Mouse (Mus musculus) neural tube, embryonic 14.5 days (tissue): Measurements from ENCODE around the gene Ggt1. TPM values are rescaled to one million over a fixed set of nuclear protein-coding genes. Genes with fewer than 3 reads are reported as not detected.

Experiments
- ATAC-seq: fragments of 200-750 bp; cut with Nextera tagmentation; 2 replicates; pipeline ENCODE4 v1.8.0; 2017; ENCODE audit warnings: low read depth, mild to moderate bottlenecking, moderate TSS enrichment, moderate library complexity
- H3K27ac ChIP-seq: fragments of 300-500 bp; sonication (generic); 2 replicates; pipeline ENCODE4 v1.5.1; 2014; ENCODE audit warnings: low read depth, mild to moderate bottlenecking, control low read depth, low read length, moderate library complexity, mixed read lengths
- H3K27me3 ChIP-seq: fragments of 300-500 bp; sonication (generic); 2 replicates; pipeline ENCODE4 v1.6.1; 2014; ENCODE audit warnings: low read length; ENCODE audit not compliant: control insufficient read depth, insufficient read depth
- H3K36me3 ChIP-seq: fragments of 300-500 bp; sonication (generic); 2 replicates; pipeline ENCODE4 v1.6.1; 2014; ENCODE audit warnings: low read length, mixed read lengths; ENCODE audit not compliant: control insufficient read depth, insufficient read depth
- H3K4me1 ChIP-seq: fragments of 300-500 bp; sonication (generic); 2 replicates; pipeline ENCODE4 v1.6.1; 2014; ENCODE audit warnings: low read length; ENCODE audit not compliant: control insufficient read depth, insufficient read depth
- H3K4me2 ChIP-seq: fragments of 300-500 bp; sonication (generic); 2 replicates; pipeline ENCODE4 v1.6.1; 2014; ENCODE audit warnings: mild to moderate bottlenecking, low read depth, low read length, control low read depth
- H3K4me3 ChIP-seq: fragments of 300-500 bp; sonication (generic); 2 replicates; pipeline ENCODE4 v1.5.1; 2014; ENCODE audit warnings: low read depth, low read length, control low read depth, mixed read lengths
- H3K9ac ChIP-seq: fragments of 300-500 bp; sonication (generic); replicated peaks from 2 replicates; pipeline ENCODE4 v1.6.1; 2014; ENCODE audit warnings: low read depth, mild to moderate bottlenecking, control low read depth, low read length, mixed read lengths
- H3K9me3 ChIP-seq: fragments of 300-500 bp; sonication (generic); 2 replicates; pipeline ENCODE4 v1.6.1; 2016; ENCODE audit warnings: low read length; ENCODE audit not compliant: control insufficient read depth
- WGBS: fragments of 180-500 bp; shearing (Covaris S2); extraction: QIAGEN DNeasy Blood & Tissue Kit; methylation state at CpG from one replicate; pipeline ENCODE4 v1.1.7; 2014; 5-methylcytosine and 5-hydroxymethylcytosine counted together
- polyA plus RNA-seq: library from polyadenylated mRNA; unstranded; fragments of >200 nt; fragmentation: Nextera tagmentation; extraction: Ambion mirVana; gene quantifications from 2 replicates; pipeline ENCODE4 v1.2.1, GENCODE M21; 2014

Gene Ggt1
- polyA plus RNA-seq, result 0.85 and 1.5 TPM in 2 replicates

GRCm38 (mm10) chr10:75561071-75561654 is at the start of gene Ggt1:
TSS of gene Ggt1 (plus strand) at chr10:75561604.
- 57% methylated on average over 10 of the region's 10 CpGs for WGBS
- no peak for ATAC-seq

GRCm38 (mm10) chr10:75511897-75512296 is 49.5 kb upstream of the Ggt1 start:
- Histone ChIP-seq H3K4me2 (no peak overlapping the region), H3K4me3 (no peak overlapping the region), H3K27me3 (no peaks in the 10 kb centered on the region), H3K27ac (no peak overlapping the region), H3K9ac (no peak overlapping the region), H3K9me3 (no peaks in the 10 kb centered on the region), H3K4me1 (peaks cover 6% of the 10 kb centered on the region), H3K36me3 (peaks cover 39% of the 10 kb centered on the region)
- WGBS, result 96% methylated on average over 7 of the region's 7 CpGs
- no peak for ATAC-seq

More at GRCm38 (mm10) chr10:75561071-75561654, at the start of gene Ggt1:
- H3K4me1 ChIP-seq, result peaks cover 22% of the 10 kb centered on the region
- H3K36me3 ChIP-seq, result no peaks in the 10 kb centered on the region; the same call in 1 of the 2 replicates
- H3K9me3 ChIP-seq, result no peaks in the 10 kb centered on the region
- H3K4me3 ChIP-seq, result peak within 1 kb of the TSS; percentile 68
- peak within 1 kb of the TSS; percentile 90 for H3K4me2 ChIP-seq
- H3K9ac ChIP-seq, result peak within 1 kb of the TSS; percentile 93
- H3K27me3 ChIP-seq, result no peaks in the 10 kb centered on the region
- peak within 1 kb of the TSS; percentile 96 for H3K27ac ChIP-seq

GRCm38 (mm10) chr10:75512796-75513195 is 48.6 kb upstream of the Ggt1 start:
- ATAC-seq, result no peak
- Histone ChIP-seq H3K4me3 (no peak overlapping the region), H3K9me3 (no peaks in the 10 kb centered on the region), H3K36me3 (peaks cover 30% of the 10 kb centered on the region), H3K4me1 (peaks cover 6% of the 10 kb centered on the region), H3K4me2 (no peak overlapping the region), H3K9ac (no peak overlapping the region), H3K27me3 (no peaks in the 10 kb centered on the region), H3K27ac (no peak overlapping the region)
- 96% methylated on average over 7 of the region's 7 CpGs for WGBS

- no peak overlapping the region for H3K27ac ChIP-seq
- H3K4me3 ChIP-seq, result no peak overlapping the region
- H3K4me1 ChIP-seq, result peaks cover 7% of the 10 kb centered on the region
- WGBS, result 92% methylated on average over 8 of the region's 8 CpGs
- H3K4me2 ChIP-seq, result no peak overlapping the region
- no peaks in the 10 kb centered on the region for H3K9me3 ChIP-seq
- no peaks in the 10 kb centered on the region; the same call in 1 of the 2 replicates for H3K27me3 ChIP-seq
- peaks cover 23% of the 10 kb centered on the region for H3K36me3 ChIP-seq
- H3K9ac ChIP-seq, result no peak overlapping the region
- ATAC-seq, result no peak
These were observed 47.9 kb upstream of the Ggt1 start for GRCm38 (mm10) chr10:75513306-75514067.

- peaks cover 16% of the 10 kb centered on the region for H3K4me1 ChIP-seq
- no peak for ATAC-seq
- H3K36me3 ChIP-seq, result peaks cover 17% of the 10 kb centered on the region
- no peak overlapping the region for H3K4me2 ChIP-seq
- no peak overlapping the region for H3K4me3 ChIP-seq
- no peaks in the 10 kb centered on the region for H3K9me3 ChIP-seq
- H3K27ac ChIP-seq, result no peak overlapping the region
- no peak overlapping the region for H3K9ac ChIP-seq
- WGBS, result 79% methylated on average over 7 of the region's 7 CpGs
- H3K27me3 ChIP-seq, result no peaks in the 10 kb centered on the region; the same call in 1 of the 2 replicates
These were observed 47.0 kb upstream of the Ggt1 start for GRCm38 (mm10) chr10:75514361-75514760.

- peaks cover 9% of the 10 kb centered on the region for H3K36me3 ChIP-seq
- no peak for ATAC-seq
- WGBS, result 85% methylated on average over 4 of the region's 4 CpGs
- H3K9me3 ChIP-seq, result no peaks in the 10 kb centered on the region
- no peak overlapping the region for H3K9ac ChIP-seq
- H3K4me2 ChIP-seq, result peak overlapping the region; percentile 97; the same call in 1 of the 2 replicates
- no peak overlapping the region for H3K4me3 ChIP-seq
- no peak overlapping the region for H3K27ac ChIP-seq
- peaks cover 17% of the 10 kb centered on the region for H3K4me1 ChIP-seq
- no peaks in the 10 kb centered on the region; the same call in 1 of the 2 replicates for H3K27me3 ChIP-seq
These were observed 46.0 kb upstream of the Ggt1 start for GRCm38 (mm10) chr10:75515216-75516037.

- Histone ChIP-seq H3K36me3 (peaks cover 9% of the 10 kb centered on the region), H3K9me3 (no peaks in the 10 kb centered on the region), H3K9ac (peak overlapping the region; percentile 85), H3K4me1 (peaks cover 17% of the 10 kb centered on the region), H3K27me3 (no peaks in the 10 kb centered on the region; the same call in 1 of the 2 replicates), H3K4me3 (peak overlapping the region; percentile 67), H3K27ac (peak overlapping the region; percentile 95), H3K4me2 (peak overlapping the region; percentile 97)
- ATAC-seq, result no peak
- 30% methylated on average over 8 of the region's 8 CpGs for WGBS
These were observed 45.2 kb upstream of the Ggt1 start for GRCm38 (mm10) chr10:75516038-75516723.

GRCm38 (mm10) chr10:75516724-75517072 is 44.7 kb upstream of the Ggt1 start:
- H3K9ac ChIP-seq, result peak overlapping the region; percentile 85
- under 1% methylated on average over 12 of the region's 12 CpGs for WGBS
- peaks cover 7% of the 10 kb centered on the region for H3K36me3 ChIP-seq
- peak overlapping the region; percentile 67 for H3K4me3 ChIP-seq
- peak overlapping the region; percentile 95 for H3K27ac ChIP-seq
- no peak for ATAC-seq
- peak overlapping the region; percentile 97 for H3K4me2 ChIP-seq
- no peaks in the 10 kb centered on the region for H3K9me3 ChIP-seq
- H3K27me3 ChIP-seq, result no peaks in the 10 kb centered on the region; the same call in 1 of the 2 replicates
- H3K4me1 ChIP-seq, result peaks cover 17% of the 10 kb centered on the region
